Mouse (Mus musculus): Measurements from ENCODE around the gene Dcaf4.

The Dcaf4 gene

DNA sequence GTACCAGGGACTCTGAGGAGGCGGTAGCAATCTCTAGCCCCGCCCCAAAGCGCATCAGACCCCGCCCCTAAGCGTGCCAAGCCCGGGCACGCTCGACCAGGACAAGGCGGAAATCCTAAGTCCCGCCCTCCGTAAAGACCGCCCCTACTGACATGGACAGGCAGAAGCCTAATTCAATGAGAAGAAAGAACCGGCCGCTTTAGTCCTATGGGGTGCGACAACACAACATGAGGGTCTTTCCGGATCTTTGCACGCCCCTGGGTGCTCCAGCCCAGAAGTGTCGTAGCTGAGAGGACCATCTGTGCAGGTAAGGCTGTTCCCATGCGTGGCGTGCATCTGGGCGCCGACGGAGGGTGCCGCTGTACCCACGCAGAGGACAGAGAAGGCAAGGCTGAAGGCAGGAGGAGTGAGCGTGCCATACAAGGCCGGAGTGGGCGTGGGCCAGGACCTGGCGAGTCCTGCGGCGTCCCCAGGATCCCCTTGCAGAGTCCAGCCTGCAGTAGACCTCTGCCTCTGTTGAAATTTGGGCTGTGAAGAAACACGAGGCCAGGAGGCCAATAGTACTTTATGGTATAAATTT is at the start of gene Dcaf4:
Gene Dcaf4, plus strand, starts transcription at position 156 of the 580 bp plus-strand sequence.
- peak; percentile 93 for DNase-seq (ENCODE audit: low read depth, low spot score)

DNA sequence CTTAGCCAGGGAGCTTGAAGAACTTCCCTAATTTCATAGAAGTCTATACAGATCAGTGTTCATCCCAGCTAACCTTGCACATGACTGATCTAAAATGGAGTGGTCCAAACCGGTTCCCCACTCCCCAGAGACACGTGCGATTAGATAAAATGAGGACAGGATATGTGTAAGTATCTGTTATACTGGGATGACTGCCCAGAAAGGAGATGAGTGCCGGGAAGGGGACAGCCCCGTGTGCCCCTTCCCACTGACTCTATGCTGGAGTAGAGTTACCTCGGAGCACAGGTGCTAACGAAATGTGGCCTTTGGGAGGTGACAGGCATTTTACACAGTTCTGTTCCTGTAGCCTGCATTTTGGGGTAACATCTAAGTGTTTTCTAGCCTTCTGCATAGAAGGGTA is 48.5 kb upstream of the Dcaf4 start:
- DNase-seq (ENCODE audit: low read depth, low spot score): no peak

GRCm38 (mm10) chr12:83473987-83474600 is 46.2 kb upstream of the Dcaf4 start:
- peak; percentile 67 for DNase-seq (ENCODE audit: low read depth, low spot score)

DNA sequence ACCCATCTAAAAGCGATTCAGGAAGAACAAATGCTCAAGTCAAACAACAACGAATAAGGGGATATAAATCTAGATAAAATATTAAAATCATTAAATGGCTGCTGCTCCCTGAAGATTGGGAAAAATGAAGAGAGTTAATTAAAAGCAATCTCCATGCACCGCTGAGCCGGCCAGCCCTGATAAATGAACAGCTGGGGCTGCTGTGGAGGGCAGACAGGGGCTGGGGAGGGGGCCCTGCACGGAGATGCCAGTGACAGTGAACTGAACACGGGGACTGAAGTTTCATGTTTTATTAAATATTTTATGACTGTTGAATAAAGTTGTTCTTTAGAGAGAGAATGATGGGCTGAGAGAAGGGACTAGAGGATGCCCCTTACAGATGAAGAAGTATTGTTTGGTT is 44.8 kb upstream of the Dcaf4 start:
- no peak for DNase-seq (ENCODE audit: low read depth, low spot score)

DNA sequence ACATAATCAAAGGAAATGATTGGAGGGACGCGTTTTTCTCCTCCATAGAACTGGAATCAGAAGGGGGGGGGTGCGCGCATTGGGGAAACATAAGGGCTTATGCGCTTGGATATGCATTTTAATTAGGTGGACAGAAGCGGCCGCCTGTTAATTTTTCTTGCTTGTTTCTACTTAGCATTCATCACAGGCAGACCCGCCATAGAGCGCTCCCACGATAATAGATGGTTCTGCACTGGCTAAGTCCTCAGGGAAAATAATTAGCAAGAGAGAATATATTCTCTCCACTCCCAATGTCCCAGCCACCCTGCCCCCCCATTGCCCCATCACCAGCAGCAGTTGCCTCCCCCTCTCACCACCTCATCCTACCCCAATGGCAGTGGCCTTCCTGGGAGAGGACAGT is 44.0 kb upstream of the Dcaf4 start:
- DNase-seq (ENCODE audit: low read depth, low spot score): no peak

GRCm38 (mm10) chr12:83479140-83479539 is 41.1 kb upstream of the Dcaf4 start:
- DNase-seq (ENCODE audit: low read depth, low spot score): no peak

GRCm38 (mm10) chr12:83479818-83480401 is 40.4 kb upstream of the Dcaf4 start:
- DNase-seq (ENCODE audit: low read depth, low spot score): no peak

- no peak for DNase-seq (ENCODE audit: low read depth, low spot score)
Measured at GRCm38 (mm10) chr12:83481439-83481838, 38.8 kb upstream of the Dcaf4 start.

DNA sequence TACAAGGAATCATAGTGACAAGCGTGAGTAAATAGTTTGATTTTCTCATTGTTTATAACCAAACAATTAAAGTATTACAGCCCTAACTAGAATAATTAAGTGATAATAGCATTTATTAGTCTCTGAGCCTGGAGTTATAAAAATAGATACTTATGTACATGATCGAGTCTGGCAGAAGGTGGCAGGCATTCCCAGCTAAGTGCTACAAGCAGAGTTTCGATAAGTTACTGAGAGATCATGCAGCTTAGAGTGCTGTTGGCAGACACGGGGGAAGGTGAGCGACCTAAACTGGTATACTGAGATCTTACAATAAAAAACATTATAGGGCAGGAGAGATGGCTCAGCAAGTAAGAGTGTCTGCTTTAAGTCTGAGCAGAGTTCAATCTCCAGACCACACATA is 36.6 kb upstream of the Dcaf4 start:
- DNase-seq (ENCODE audit: low read depth, low spot score): no peak

DNA sequence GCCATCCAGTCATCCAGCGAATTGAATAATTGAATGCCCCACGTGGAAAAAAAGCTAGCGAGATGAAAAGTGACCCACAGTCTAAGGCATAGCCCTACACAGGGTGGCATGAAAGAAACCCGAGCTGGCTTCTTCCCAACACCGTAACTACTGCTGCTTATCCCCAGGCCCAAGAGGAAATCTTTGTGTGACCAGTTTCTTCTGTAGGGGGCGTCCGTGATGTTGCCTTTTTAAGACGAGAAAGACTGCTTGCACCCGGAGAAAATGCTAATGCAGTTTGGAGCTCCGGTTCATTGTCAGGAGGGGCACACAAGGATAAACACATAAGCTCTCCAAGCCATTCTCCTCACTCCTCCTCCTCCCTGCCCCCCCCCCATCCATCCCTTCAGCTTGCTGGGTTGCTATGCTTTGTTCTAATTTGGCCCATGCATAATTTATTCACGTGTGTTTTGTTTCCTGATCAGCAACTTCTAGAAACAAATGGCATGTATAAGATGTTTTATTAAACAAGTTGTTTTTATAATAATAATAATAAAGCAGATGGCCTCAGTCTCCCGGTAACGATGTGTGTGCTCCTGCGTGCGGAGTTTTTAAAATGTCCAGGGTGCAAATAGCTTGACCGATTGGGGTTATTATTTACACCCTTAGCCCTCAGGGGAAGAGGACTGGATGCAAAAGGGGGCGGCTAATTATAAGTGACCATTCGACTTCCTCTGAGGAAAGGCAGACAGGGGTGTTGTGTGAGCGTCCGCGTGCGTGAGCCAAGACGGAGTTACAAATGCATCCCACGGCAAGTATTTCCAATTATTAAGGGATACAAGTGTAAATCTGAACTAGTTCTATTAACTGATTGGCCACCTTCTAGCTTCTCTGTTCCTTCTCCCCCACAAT is 35.2 kb upstream of the Dcaf4 start:
- DNase-seq (ENCODE audit: low read depth, low spot score): no peak

GRCm38 (mm10) chr12:83485911-83486670 is 34.2 kb upstream of the Dcaf4 start:
- no peak for DNase-seq (ENCODE audit: low read depth, low spot score)

- DNase-seq (ENCODE audit: low read depth, low spot score): peak; percentile 23
Measured at GRCm38 (mm10) chr12:83486671-83487461, 33.4 kb upstream of the Dcaf4 start.

DNA sequence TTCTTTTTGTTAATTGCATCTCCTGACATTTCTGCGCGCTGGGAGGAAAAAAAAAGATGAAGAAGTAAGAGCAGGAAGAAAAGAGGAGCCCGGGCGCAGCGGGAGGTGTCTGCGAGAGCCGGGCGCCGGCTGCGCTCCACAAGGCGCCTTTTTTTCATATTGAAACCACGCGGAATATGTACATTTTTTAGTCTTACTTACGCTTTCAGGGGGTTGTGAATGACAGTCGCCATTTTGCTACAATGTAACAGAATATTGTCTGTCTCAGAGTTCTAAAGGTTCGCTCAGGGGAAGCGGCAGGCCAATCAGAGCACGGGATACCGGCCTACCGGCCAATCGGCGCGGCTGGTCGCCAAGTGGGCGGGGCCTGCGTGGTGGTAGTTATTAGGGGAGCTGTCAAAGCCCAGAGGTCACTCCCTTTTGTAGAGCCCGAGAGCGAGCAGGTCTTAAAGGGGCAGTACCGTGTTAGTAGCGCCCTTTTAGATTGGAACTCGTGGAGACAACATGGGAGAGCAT is 32.7 kb upstream of the Dcaf4 start, which contains the start of gene Dpf3:
Gene Dpf3, minus strand, starts transcription at position 241 of the 516 bp plus-strand sequence.
- peak; percentile 97 for DNase-seq (ENCODE audit: low read depth, low spot score)

DNA sequence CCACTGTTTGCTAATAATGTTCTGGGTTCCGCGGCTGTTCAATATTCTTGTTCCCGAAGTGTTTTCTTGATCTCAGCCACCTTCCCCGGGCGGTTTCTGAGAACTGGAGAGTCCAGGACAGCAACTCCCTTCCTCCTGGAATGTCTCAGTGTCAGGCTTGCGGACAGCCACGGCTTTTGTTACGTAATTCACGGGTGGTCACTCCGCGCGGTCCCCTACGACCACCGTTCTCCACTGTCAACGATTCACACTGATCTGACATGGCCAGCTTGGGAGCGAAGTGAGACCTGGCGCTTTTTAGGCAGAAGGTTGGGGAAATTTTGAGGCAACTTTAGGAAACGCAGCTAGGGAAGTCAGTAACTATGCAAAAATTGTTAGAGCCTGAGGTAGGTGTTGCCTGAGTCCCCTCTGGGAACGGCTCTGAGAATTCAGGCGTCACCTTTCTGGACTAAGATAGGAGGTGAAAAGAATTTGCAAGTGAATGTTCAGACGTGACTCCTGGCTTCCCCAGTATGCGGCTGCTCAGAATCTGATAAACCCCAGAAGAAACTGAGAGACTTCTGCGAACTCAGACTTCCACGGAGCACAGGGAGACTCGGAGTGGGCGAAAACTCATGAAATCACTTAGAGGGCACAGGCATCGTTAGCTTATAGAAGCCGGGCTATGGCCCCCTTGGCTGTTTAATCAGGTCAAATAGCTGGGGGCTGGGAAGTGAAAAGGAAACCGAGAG is 31.9 kb upstream of the Dcaf4 start:
- DNase-seq (ENCODE audit: low read depth, low spot score): peak; percentile 60

- no peak for DNase-seq (ENCODE audit: low read depth, low spot score)
Measured at GRCm38 (mm10) chr12:83489748-83490147, 30.5 kb upstream of the Dcaf4 start.

GRCm38 (mm10) chr12:83491609-83492008 is 28.7 kb upstream of the Dcaf4 start:
- DNase-seq (ENCODE audit: low read depth, low spot score): no peak

DNA sequence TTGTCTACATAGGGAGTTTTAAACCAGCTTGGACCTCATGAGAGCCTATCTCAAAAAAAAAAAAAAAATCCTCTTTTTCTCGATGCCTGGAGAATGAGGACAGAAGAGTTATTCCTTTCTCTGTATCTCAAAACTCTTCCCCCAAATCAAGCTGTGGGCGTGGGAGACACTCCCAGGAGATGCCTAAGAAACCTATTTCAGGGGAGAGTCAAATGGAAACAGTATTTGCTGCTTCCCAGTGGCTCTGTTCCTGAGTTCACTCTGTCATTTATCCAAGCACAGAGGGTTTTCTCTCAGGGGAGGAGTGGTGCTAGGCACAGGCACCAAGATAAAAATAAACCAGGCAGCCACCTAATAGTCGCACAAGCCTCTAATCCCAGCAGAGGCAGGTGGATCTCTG is 27.5 kb upstream of the Dcaf4 start:
- peak; percentile 32 for DNase-seq (ENCODE audit: low read depth, low spot score)

DNA sequence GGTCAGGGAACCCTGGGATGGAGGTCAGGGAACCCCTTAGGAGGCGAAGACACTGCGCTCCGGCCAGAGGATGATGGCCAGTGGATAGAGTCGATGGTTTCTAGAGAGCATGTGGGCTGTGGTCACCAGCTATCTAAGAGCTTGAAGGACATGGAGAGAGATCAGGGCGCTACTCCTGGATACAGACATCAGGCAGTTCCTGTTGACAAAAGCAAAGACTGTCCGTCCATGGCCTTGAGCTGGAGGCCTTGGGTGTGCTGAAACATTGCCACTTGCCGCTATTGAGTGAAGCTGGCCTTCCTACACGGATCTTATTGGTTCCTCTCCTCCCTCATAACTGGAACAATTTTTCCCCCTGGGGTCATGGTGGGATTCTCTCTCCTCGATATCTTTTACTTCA is 26.1 kb upstream of the Dcaf4 start:
- DNase-seq (ENCODE audit: low read depth, low spot score): no peak

DNA sequence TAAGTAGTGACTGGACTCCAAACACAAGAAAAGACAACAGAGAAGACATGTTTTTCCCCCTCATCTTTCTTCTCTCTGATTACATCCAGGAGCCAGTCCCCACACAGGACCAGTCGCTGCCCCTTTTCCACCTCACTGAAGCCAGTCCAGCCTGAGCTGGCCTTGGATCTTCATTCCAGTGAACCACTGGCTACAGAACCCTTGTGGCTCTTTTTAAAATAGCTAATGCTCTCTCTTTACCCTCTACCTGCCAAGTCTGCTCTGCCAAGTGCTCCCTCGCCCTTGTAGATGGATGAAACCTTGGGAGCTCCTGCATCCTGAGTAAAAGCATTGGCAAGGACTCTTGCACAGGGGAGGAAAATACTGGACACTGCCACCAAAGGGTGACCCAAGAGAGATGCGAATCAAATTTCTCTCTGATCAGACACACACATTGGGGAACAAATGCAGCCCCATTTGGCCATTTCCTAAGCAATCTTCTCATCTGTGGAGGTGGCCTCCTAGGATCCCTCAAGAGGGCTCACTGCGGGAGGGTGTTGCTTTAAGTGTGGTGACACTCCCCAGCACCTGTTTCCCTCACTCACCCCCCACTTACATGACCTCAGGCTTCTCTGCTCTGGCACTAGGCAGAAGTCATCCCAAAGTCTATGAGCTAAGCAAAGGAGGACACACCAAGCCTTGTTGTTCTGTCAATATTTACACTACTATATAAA is 24.9 kb upstream of the Dcaf4 start:
- DNase-seq (ENCODE audit: low read depth, low spot score): peak; percentile 83
